19 mouse cellular contexts compared by ENCODE assay signal in genomic region chr5:49291801-49292200, GRCm38 (mm10).
DNase-seq lines count a peak whose midpoint lies in the region; ATAC-seq and TF ChIP-seq lines count a peak whose summit lies in the region.
"Had no signal": no experiment of that assay in that cellular context is flagged by ENCODE, and none has a peak within 500 bp of the region (broad histone marks: within the 10 kb centered on the region; RNA-seq: fewer than 3 reads in every experiment).

No protein-coding gene starts in this region.

- no peak for TF ChIP-seq EP300 in lung, postnatal 0 days (IDR thresholded peaks at IDR 0.05)

- H3K4me1 ChIP-seq in lung, postnatal 0 days (ENCODE audit: insufficient read depth, low read depth, low read length): no peaks in the 10 kb centered on the region
- H3K4me1 ChIP-seq: embryonic facial prominence, embryonic 15.5 days; heart, embryonic 12.5 days; megakaryocyte, embryonic 14.5 days had no signal

- no peak overlapping the region for H3K4me2 ChIP-seq in lung, postnatal 0 days (replicated peaks; ENCODE audit: low read depth, low read length)
- H3K4me2 ChIP-seq: embryonic facial prominence, embryonic 15.5 days; heart, embryonic 12.5 days; liver, embryonic 11.5 days had no signal

- no peaks in the 10 kb centered on the region for H3K27me3 ChIP-seq in lung, postnatal 0 days (replicated peaks; ENCODE audit: insufficient read depth, low read length)
- H3K27me3 ChIP-seq: embryonic facial prominence, embryonic 15.5 days; heart, embryonic 12.5 days; megakaryocyte, embryonic 14.5 days had no signal

- peak; percentile 25 for DNase-seq in cerebellum, adult 11-12 months
- DNase-seq in cerebellum, adult 11 months: no peak
- DNase-seq in layer of hippocampus, adult 2 months (ENCODE audit: low spot score in 2 of 2): no peak
- no peak for DNase-seq in layer of hippocampus, adult 9-10 months (ENCODE audit: low spot score)
- peak; percentile 31 for DNase-seq in lung, postnatal 10 days
- no peak for DNase-seq in lung, postnatal 0 days (ENCODE audit: low spot score)
- DNase-seq in cerebellum, adult 9-11 months: peak; percentile 32
- DNase-seq: adrenal gland, postnatal 10 days; kidney, adult 11 months; lung, adult 2 months; retina, postnatal 1 day; thymus, postnatal 14 days had no signal

- ATAC-seq in lung, postnatal 0 days: no peak
- ATAC-seq: activated CD4-positive, CD25-positive, alpha-beta regulatory T cell, adult 4 months had no signal

- H3K27ac ChIP-seq in layer of hippocampus, adult 2 months: peak overlapping the region; percentile 68; the same call in 1 of the 2 replicates
- no peak overlapping the region for H3K27ac ChIP-seq in lung, postnatal 0 days (ENCODE audit: low read length)
- H3K27ac ChIP-seq: embryonic facial prominence, embryonic 15.5 days; left cerebral cortex, adult 2 months had no signal

- WGBS in lung, postnatal 0 days: 54% methylated on average over 3 of the region's 3 CpGs

- no peak for TF ChIP-seq CTCF in layer of hippocampus, adult 2 months (conservative IDR thresholded peaks at IDR 0.05)
- TF ChIP-seq CTCF in lung, postnatal 0 days (IDR thresholded peaks at IDR 0.05): no peak

- H3K4me3 ChIP-seq in layer of hippocampus, adult 2 months: no peak overlapping the region
- no peak overlapping the region for H3K4me3 ChIP-seq in lung, postnatal 0 days (ENCODE audit: low read depth, low read length)
- H3K4me3 ChIP-seq: embryonic facial prominence, embryonic 15.5 days; heart, embryonic 12.5 days; left cerebral cortex, adult 2 months; megakaryocyte, embryonic 14.5 days had no signal

- H3K36me3 ChIP-seq in lung, postnatal 0 days (ENCODE audit: insufficient read depth, low read length): no peaks in the 10 kb centered on the region
- H3K36me3 ChIP-seq: embryonic facial prominence, embryonic 15.5 days; G1E; heart, embryonic 12.5 days had no signal

- no peak overlapping the region for H3K9ac ChIP-seq in lung, postnatal 0 days (replicated peaks; ENCODE audit: low read depth)
- H3K9ac ChIP-seq: embryonic facial prominence, embryonic 15.5 days; heart, embryonic 12.5 days had no signal

- H3K9me3 ChIP-seq in lung, postnatal 0 days (ENCODE audit: low read length): no peaks in the 10 kb centered on the region
- H3K9me3 ChIP-seq: embryonic facial prominence, embryonic 15.5 days; G1E; heart, embryonic 12.5 days; megakaryocyte, embryonic 14.5 days had no signal

Comparison
In these comparisons a context has a peak if more than half of its experiments do, and no peak if none do; other contexts are left out.
1. DNase-seq: peak in cerebellum, adult 11-12 months (single experiment), lung, postnatal 10 days (single experiment) and cerebellum, adult 9-11 months (single experiment); none in cerebellum, adult 11 months (single experiment), layer of hippocampus, adult 2 months (0 of 2), layer of hippocampus, adult 9-10 months (single experiment) and lung, postnatal 0 days (single experiment).